Mouse (Mus musculus) lung, adult 2 months (tissue): ENCODE measurements around the gene Il9r.

Experiments used
- CTCF ChIP-seq: fragments of 200-500 bp; IDR thresholded peaks from 2 replicates; pipeline ENCODE4 v1.5.1; 2011; ENCODE audit warnings: mild to moderate bottlenecking, low read length, control low read depth; ENCODE audit not compliant: insufficient read depth
- POLR2A ChIP-seq: fragments of 200-500 bp; IDR thresholded peaks from 2 replicates; pipeline ENCODE4 v1.6.1; 2011; ENCODE audit warnings: low read depth, mild to moderate bottlenecking, control low read depth, low read length, borderline replicate concordance; ENCODE audit errors: extremely low read depth

DNA sequence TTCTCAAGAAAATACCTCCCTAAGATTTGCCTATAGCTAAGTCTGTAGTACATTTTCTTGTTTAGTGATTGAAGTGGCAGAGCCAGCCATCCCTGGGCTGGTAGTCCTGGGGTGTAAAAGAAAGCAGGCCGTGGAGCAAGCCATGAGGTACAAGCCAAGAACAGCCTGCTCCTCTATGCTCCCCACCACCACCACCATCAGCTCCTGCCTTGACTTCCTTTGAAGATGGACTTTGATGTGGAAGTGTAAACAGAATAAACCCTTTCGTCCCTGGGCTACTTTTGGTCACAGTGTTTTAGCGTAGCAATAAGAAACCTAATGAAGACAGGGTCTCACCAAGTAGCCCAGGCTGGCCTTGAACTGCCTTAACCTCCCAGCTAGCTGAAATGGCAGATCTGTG, 2.3 kb downstream of the Il9r start:
- TF ChIP-seq CTCF (no peak), POLR2A (no peak)
